Mouse (Mus musculus) hindbrain, embryonic 11.5 days (tissue): ENCODE data around the gene Chrm2. TPM values are rescaled to one million over a fixed set of nuclear protein-coding genes. Genes with fewer than 3 reads are reported as not detected.

ENCODE experiments used
- ATAC-seq: fragments of 200-750 bp; cut with Nextera tagmentation; 2 replicates; pipeline ENCODE4 v1.8.0; 2017; ENCODE audit warnings: mild to moderate bottlenecking, moderate TSS enrichment, moderate library complexity; ENCODE audit not compliant: low FRiP score
- DNase-seq: peaks from one replicate; pipeline ENCODE4 v3.0.0-alpha.2; 2015; ENCODE audit warnings: low spot score
- H3K27ac ChIP-seq: fragments of 300-500 bp; sonication (generic); 2 replicates; pipeline ENCODE4 v1.5.1; 2014; ENCODE audit warnings: mild to moderate bottlenecking, low read depth, low read length
- H3K27me3 ChIP-seq: fragments of 300-500 bp; sonication (generic); 2 replicates; pipeline ENCODE4 v1.6.1; 2014; ENCODE audit warnings: mild to moderate bottlenecking, low read length, moderate library complexity, mixed read lengths; ENCODE audit not compliant: control insufficient read depth, insufficient read depth
- H3K36me3 ChIP-seq: fragments of 300-500 bp; sonication (generic); 2 replicates; pipeline ENCODE4 v1.6.1; 2014; ENCODE audit warnings: mild to moderate bottlenecking, low read length, moderate library complexity, mixed read lengths; ENCODE audit not compliant: control insufficient read depth, insufficient read depth
- H3K4me1 ChIP-seq: fragments of 300-500 bp; sonication (generic); replicated peaks from 2 replicates; pipeline ENCODE4 v1.6.1; 2014; ENCODE audit warnings: low read length, mixed read lengths; ENCODE audit not compliant: control insufficient read depth, insufficient read depth
- H3K4me2 ChIP-seq: fragments of 300-500 bp; sonication (generic); replicated peaks from 2 replicates; pipeline ENCODE4 v1.6.1; 2014; ENCODE audit warnings: mild to moderate bottlenecking, low read depth, low read length
- H3K4me3 ChIP-seq: fragments of 300-500 bp; sonication (generic); 2 replicates; pipeline ENCODE4 v1.5.1; 2014; ENCODE audit warnings: low read depth, low read length
- H3K9ac ChIP-seq: fragments of 300-500 bp; sonication (generic); 2 replicates; pipeline ENCODE4 v1.6.1; 2014; ENCODE audit warnings: low read depth, low read length
- H3K9me3 ChIP-seq: fragments of 300-500 bp; sonication (generic); 2 replicates; pipeline ENCODE4 v1.6.1; 2016; ENCODE audit warnings: low read length; ENCODE audit not compliant: control insufficient read depth
- WGBS: fragments of 180-500 bp; shearing (Covaris S2); extraction: QIAGEN DNeasy Blood & Tissue Kit; methylation state at CpG from one replicate; pipeline ENCODE4 v1.1.7; 2014; 5-methylcytosine and 5-hydroxymethylcytosine counted together
- polyA plus RNA-seq: library from polyadenylated mRNA; unstranded; fragments of >200 nt; fragmentation: Nextera tagmentation; extraction: Ambion mirVana; gene quantifications from 2 replicates; pipeline ENCODE4 v1.2.1, GENCODE M21; 2014

Gene Chrm2
- 0.80 and 1.3 TPM in 2 replicates for polyA plus RNA-seq

DNA sequence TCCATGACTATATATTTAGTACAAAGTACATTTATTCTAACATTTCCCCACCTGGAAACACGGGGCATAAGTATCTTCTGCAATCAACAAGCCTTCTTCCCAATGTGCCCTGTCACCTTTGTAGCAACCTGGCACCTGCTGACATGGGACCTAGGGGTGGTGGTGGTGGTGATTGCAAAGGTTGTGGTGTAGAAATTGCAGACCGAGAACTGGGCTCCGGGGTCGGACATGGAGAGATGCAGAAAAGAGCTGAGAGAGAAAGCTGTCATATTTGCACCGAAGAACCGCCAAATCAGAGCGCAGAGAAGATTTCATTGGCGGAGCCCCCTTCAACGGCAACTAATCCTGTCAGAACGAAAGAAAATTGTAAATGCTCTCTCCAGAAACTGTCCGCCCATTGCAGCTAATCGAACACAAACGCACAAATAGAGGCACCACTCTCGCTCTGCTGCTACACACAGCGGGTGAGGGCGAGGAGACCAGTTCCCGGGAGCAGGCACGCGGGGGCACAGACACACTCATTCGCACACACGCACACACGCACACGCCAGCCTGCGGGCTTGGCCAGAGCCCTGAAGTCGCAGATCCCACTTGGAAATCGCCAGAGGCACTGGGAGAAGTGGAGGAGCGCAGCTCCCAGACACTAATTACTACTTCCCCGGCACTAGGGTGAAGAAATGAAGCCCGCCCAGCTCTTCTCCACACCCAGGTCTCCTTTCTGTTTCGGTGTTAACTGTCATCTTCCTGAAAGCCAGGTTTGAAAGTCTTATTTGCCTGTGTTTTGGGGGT lies at the start of gene Chrm2:
Gene Chrm2 (plus strand): TSS at position 473 of the 789 bp plus-strand sequence.
- no peaks in the 10 kb centered on the region for H3K36me3 ChIP-seq
- H3K27ac ChIP-seq, result no peak within 1 kb of the TSS
- H3K9me3 ChIP-seq, result no peaks in the 10 kb centered on the region
- H3K27me3 ChIP-seq, result peaks cover 13% of the 10 kb centered on the region
- DNase-seq (peak; percentile 61), ATAC-seq (peak; percentile 69; the same call in 1 of the 2 replicates)
- H3K9ac ChIP-seq, result peak within 1 kb of the TSS; percentile 51; the same call in 1 of the 2 replicates
- WGBS, result 3% methylated on average over 30 of the region's 30 CpGs
- peak within 1 kb of the TSS; percentile 58 for H3K4me2 ChIP-seq
- H3K4me1 ChIP-seq, result no peaks in the 10 kb centered on the region; the same call in 1 of the 2 replicates
- peak within 1 kb of the TSS; percentile 52 for H3K4me3 ChIP-seq

GRCm38 (mm10) chr6:36373983-36374382 lies 13.9 kb upstream of the Chrm2 start:
- Histone ChIP-seq H3K27me3 (no peaks in the 10 kb centered on the region), H3K4me1 (no peaks in the 10 kb centered on the region), H3K4me3 (no peak overlapping the region), H3K4me2 (no peak overlapping the region), H3K27ac (no peak overlapping the region), H3K36me3 (no peaks in the 10 kb centered on the region), H3K9ac (no peak overlapping the region), H3K9me3 (no peaks in the 10 kb centered on the region)
- ATAC-seq (no peak), DNase-seq (no peak)
- 81% methylated on average over 2 of the region's 2 CpGs for whole genome bisulfite sequencing

DNA sequence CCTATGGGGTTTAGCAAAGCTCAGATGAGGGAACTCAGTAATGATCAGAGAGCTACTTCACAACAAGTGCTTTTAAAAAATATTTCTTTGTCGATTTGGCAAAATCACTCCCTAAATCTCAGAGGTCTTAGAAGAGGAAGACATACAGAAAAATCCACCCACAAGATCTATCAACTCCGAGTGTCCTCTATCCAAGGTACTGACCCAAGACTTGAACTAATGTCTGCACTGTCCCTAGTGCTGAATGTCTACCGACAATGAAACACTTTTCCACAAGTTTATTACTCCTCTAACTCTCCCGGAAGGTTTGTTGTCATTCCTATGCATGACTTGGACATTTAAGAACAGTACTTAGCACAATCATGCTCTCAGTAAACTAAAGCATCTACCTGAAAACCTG lies 9.9 kb upstream of the Chrm2 start:
- H3K4me1 ChIP-seq, result no peaks in the 10 kb centered on the region

DNA sequence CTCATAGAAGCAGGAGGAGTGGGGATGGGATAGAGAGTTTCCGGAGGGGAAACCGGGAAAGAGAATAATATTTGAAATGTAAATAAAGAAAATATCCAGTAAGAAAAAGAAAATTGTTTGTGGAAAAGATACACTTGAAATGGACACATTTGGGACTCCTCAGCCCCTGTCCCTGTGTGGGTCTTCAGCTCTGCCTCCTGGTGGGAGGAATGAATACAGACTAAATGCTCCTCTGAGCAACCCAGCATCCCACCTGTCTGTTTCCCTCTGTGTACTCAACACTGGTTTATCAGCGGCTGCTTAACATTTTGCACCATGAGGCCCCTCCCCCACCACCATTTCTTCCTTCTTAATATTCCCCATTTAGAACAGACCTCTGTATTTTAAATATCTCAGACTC lies 3.8 kb upstream of the Chrm2 start:
- Histone ChIP-seq H3K4me2 (no peak overlapping the region), H3K9me3 (no peaks in the 10 kb centered on the region), H3K9ac (no peak overlapping the region), H3K36me3 (no peaks in the 10 kb centered on the region), H3K27me3 (peaks cover 5% of the 10 kb centered on the region), H3K4me1 (no peaks in the 10 kb centered on the region; the same call in 1 of the 2 replicates), H3K4me3 (no peak overlapping the region), H3K27ac (no peak overlapping the region)
- DNase-seq, result no peak
- WGBS, result 45% methylated on average over 3 of the region's 3 CpGs
- ATAC-seq, result no peak

More for the DNA sequence above, 9.9 kb upstream of the Chrm2 start:
- H3K27me3 ChIP-seq, result no peaks in the 10 kb centered on the region
- H3K36me3 ChIP-seq, result no peaks in the 10 kb centered on the region
- H3K9me3 ChIP-seq, result no peaks in the 10 kb centered on the region
- H3K9ac ChIP-seq, result no peak overlapping the region
- no peak overlapping the region for H3K4me3 ChIP-seq
- no peak overlapping the region for H3K27ac ChIP-seq
- no peak overlapping the region for H3K4me2 ChIP-seq
- no peak for ATAC-seq
- 72% methylated on average over 4 of the region's 4 CpGs for WGBS
- no peak for DNase-seq

GRCm38 (mm10) chr6:36388401-36389259 lies 746 bp downstream of the Chrm2 start:
- H3K36me3 ChIP-seq, result no peaks in the 10 kb centered on the region
- no peaks in the 10 kb centered on the region; the same call in 1 of the 2 replicates for H3K4me1 ChIP-seq
- H3K9me3 ChIP-seq, result no peaks in the 10 kb centered on the region
- H3K27me3 ChIP-seq, result peaks cover 13% of the 10 kb centered on the region
- DNase-seq (peak; percentile 61), ATAC-seq (peak; percentile 66)
- H3K27ac ChIP-seq, result no peak overlapping the region
- H3K9ac ChIP-seq, result peak overlapping the region; percentile 51; the same call in 1 of the 2 replicates
- H3K4me2 ChIP-seq, result peak overlapping the region; percentile 58
- under 1% methylated on average over 36 of the region's 36 CpGs for WGBS
- peak overlapping the region; percentile 52 for H3K4me3 ChIP-seq

- ATAC-seq (peak; percentile 17), DNase-seq (no peak)
- H3K4me1 ChIP-seq, result no peaks in the 10 kb centered on the region; the same call in 1 of the 2 replicates
- 29% methylated on average over 20 of the region's 20 CpGs for WGBS
- H3K4me3 ChIP-seq, result peak overlapping the region; percentile 52
- peaks cover 13% of the 10 kb centered on the region for H3K27me3 ChIP-seq
- H3K9ac ChIP-seq, result peak overlapping the region; percentile 7; the same call in 1 of the 2 replicates
- H3K4me2 ChIP-seq, result peak overlapping the region; percentile 58
- H3K27ac ChIP-seq, result no peak overlapping the region
- H3K36me3 ChIP-seq, result no peaks in the 10 kb centered on the region
- no peaks in the 10 kb centered on the region for H3K9me3 ChIP-seq
Measured at GRCm38 (mm10) chr6:36389260-36389965, 1.5 kb downstream of the Chrm2 start.

- H3K27ac ChIP-seq, result no peak overlapping the region
- DNase-seq (peak; percentile 43), ATAC-seq (no peak)
- peaks cover 12% of the 10 kb centered on the region for H3K27me3 ChIP-seq
- 62% methylated on average over 4 of the region's 4 CpGs for WGBS
- H3K4me1 ChIP-seq, result no peaks in the 10 kb centered on the region; the same call in 1 of the 2 replicates
- no peak overlapping the region for H3K4me3 ChIP-seq
- no peaks in the 10 kb centered on the region for H3K9me3 ChIP-seq
- H3K36me3 ChIP-seq, result no peaks in the 10 kb centered on the region
- no peak overlapping the region for H3K4me2 ChIP-seq
- no peak overlapping the region for H3K9ac ChIP-seq
Measured at GRCm38 (mm10) chr6:36393705-36394104, 5.8 kb downstream of the Chrm2 start.

DNA sequence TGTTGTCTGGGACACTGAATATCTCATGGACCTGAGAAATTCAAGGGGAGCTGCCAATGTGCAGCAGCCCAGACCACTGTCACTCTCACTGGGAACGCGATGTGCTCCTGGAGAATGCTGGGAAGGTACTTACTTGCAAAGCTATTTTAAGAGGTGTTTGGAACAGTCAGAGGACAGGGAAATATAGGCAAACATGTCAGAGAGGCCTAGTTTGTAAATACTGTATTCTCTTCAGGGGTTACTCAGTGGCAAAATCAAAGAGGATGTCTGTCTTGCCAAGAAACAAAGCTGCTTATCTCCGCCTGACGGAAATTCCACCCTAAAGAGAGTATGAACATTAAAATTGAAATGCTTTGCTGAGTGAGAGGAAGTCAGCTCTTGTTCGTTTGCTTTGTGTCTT lies 17.3 kb downstream of the Chrm2 start:
- 77% methylated on average over 5 of the region's 5 CpGs for WGBS

More for the DNA sequence above, 17.3 kb downstream of the Chrm2 start:
- no peaks in the 10 kb centered on the region for H3K9me3 ChIP-seq
- no peaks in the 10 kb centered on the region for H3K36me3 ChIP-seq
- no peaks in the 10 kb centered on the region for H3K4me1 ChIP-seq
- no peaks in the 10 kb centered on the region for H3K27me3 ChIP-seq
- ATAC-seq, result no peak
- no peak overlapping the region for H3K9ac ChIP-seq
- H3K4me3 ChIP-seq, result no peak overlapping the region
- no peak overlapping the region for H3K4me2 ChIP-seq
- DNase-seq, result no peak
- H3K27ac ChIP-seq, result no peak overlapping the region
